Mouse (Mus musculus): ENCODE results near the gene Dok7. TPM values are rescaled to one million over a fixed set of nuclear protein-coding genes. Genes with fewer than 3 reads are reported as not detected.

Gene Dok7
- polyA plus RNA-seq, 1 experiment from 2014 or later: 0.38 TPM

GRCm38 (mm10) chr5:35070314-35070713, 13.7 kb downstream of the Dok7 start:
- H3K4me3 ChIP-seq: no peak overlapping the region
- H3K4me1 ChIP-seq: 0 out of 2 replicates have a peak, but pooled peaks cover 8% of the 10 kb centered on the region
- no peaks in the 10 kb centered on the region for H3K27me3 ChIP-seq (ENCODE audit: poor library complexity, severe bottlenecking)
- H3K9me3 ChIP-seq: no peaks in the 10 kb centered on the region
- 92% methylated on average over 8 of the region's 8 CpGs for WGBS
- no peak for DNase-seq (ENCODE audit: extremely low spot score, low spot score)
- H3K36me3 ChIP-seq (replicated peaks): no peaks in the 10 kb centered on the region
- no peak overlapping the region for H3K27ac ChIP-seq

- Histone ChIP-seq H3K9me3 (no peaks in the 10 kb centered on the region), H3K27ac (no peak overlapping the region; the same call in 1 of the 2 replicates), H3K27me3 (ENCODE audit: poor library complexity, severe bottlenecking) (no peaks in the 10 kb centered on the region), H3K36me3 (replicated peaks) (no peaks in the 10 kb centered on the region), H3K4me3 (no peak overlapping the region), H3K4me1 (0 out of 2 replicates have a peak, but pooled peaks cover 8% of the 10 kb centered on the region)
- WGBS: 76% methylated on average over 7 of the region's 7 CpGs
- no peak for DNase-seq (ENCODE audit: extremely low spot score, low spot score)
Measured at GRCm38 (mm10) chr5:35070953-35071352, 14.4 kb downstream of the Dok7 start.

GRCm38 (mm10) chr5:35071855-35072254, 15.3 kb downstream of the Dok7 start:
- DNase-seq (ENCODE audit: extremely low spot score, low spot score): no peak
- H3K4me3 ChIP-seq: no peak overlapping the region
- H3K27me3 ChIP-seq (ENCODE audit: poor library complexity, severe bottlenecking): no peaks in the 10 kb centered on the region
- no peak overlapping the region for H3K27ac ChIP-seq
- 0 out of 2 replicates have a peak, but pooled peaks cover 8% of the 10 kb centered on the region for H3K4me1 ChIP-seq
- H3K9me3 ChIP-seq: no peaks in the 10 kb centered on the region
- no peaks in the 10 kb centered on the region for H3K36me3 ChIP-seq (replicated peaks)
- WGBS: 92% methylated on average over 6 of the region's 6 CpGs

- DNase-seq (ENCODE audit: extremely low spot score, low spot score): no peak
- WGBS: 89% methylated on average over 11 of the region's 11 CpGs
- no peaks in the 10 kb centered on the region for H3K9me3 ChIP-seq
- H3K4me1 ChIP-seq: 0 out of 2 replicates have a peak, but pooled peaks cover 8% of the 10 kb centered on the region
- H3K36me3 ChIP-seq (replicated peaks): no peaks in the 10 kb centered on the region
- no peak overlapping the region for H3K4me3 ChIP-seq
- no peak overlapping the region for H3K27ac ChIP-seq
- H3K27me3 ChIP-seq (ENCODE audit: poor library complexity, severe bottlenecking): peaks cover 8% of the 10 kb centered on the region
Measured at GRCm38 (mm10) chr5:35073235-35073634, 16.7 kb downstream of the Dok7 start.

GRCm38 (mm10) chr5:35073992-35074391, 17.4 kb downstream of the Dok7 start:
- Histone ChIP-seq H3K4me1 (peaks cover 9% of the 10 kb centered on the region), H3K27me3 (ENCODE audit: poor library complexity, severe bottlenecking) (peaks cover 16% of the 10 kb centered on the region), H3K36me3 (replicated peaks) (no peaks in the 10 kb centered on the region), H3K4me3 (no peak overlapping the region), H3K27ac (peak overlapping the region; percentile 20; the same call in 1 of the 2 replicates), H3K9me3 (no peaks in the 10 kb centered on the region)
- 75% methylated on average over 9 of the region's 9 CpGs for WGBS
- DNase-seq (ENCODE audit: extremely low spot score, low spot score): no peak

- H3K27ac ChIP-seq: no peak overlapping the region
- no peaks in the 10 kb centered on the region for H3K9me3 ChIP-seq
- H3K4me1 ChIP-seq: peaks cover 23% of the 10 kb centered on the region
- no peak for DNase-seq (ENCODE audit: extremely low spot score, low spot score)
- peaks cover 34% of the 10 kb centered on the region for H3K27me3 ChIP-seq (ENCODE audit: poor library complexity, severe bottlenecking)
- no peak overlapping the region for H3K4me3 ChIP-seq
- H3K36me3 ChIP-seq (replicated peaks): no peaks in the 10 kb centered on the region
- 94% methylated on average over 1 of the region's 1 CpGs for WGBS
Measured at GRCm38 (mm10) chr5:35076369-35076768, 19.8 kb downstream of the Dok7 start.

- Histone ChIP-seq H3K4me3 (peak overlapping the region; percentile 2; the same call in 1 of the 2 replicates), H3K36me3 (replicated peaks) (no peaks in the 10 kb centered on the region), H3K27me3 (ENCODE audit: poor library complexity, severe bottlenecking) (peaks cover 34% of the 10 kb centered on the region), H3K27ac (0 out of 2 replicates have a peak overlapping the region, but pooled peaks have one; percentile 5), H3K4me1 (peaks cover 21% of the 10 kb centered on the region), H3K9me3 (no peaks in the 10 kb centered on the region)
- WGBS: 26% methylated on average over 18 of the region's 18 CpGs
- no peak for DNase-seq (ENCODE audit: extremely low spot score, low spot score)
Measured at GRCm38 (mm10) chr5:35079101-35079500, 22.5 kb downstream of the Dok7 start.

GRCm38 (mm10) chr5:35084913-35085312, 28.3 kb downstream of the Dok7 start:
- WGBS: 76% methylated on average over 3 of the region's 3 CpGs
- H3K36me3 ChIP-seq (replicated peaks): no peaks in the 10 kb centered on the region
- H3K9me3 ChIP-seq: no peaks in the 10 kb centered on the region
- H3K4me3 ChIP-seq: no peak overlapping the region
- peaks cover 9% of the 10 kb centered on the region for H3K27me3 ChIP-seq (ENCODE audit: poor library complexity, severe bottlenecking)
- no peak for DNase-seq (ENCODE audit: extremely low spot score, low spot score)
- H3K4me1 ChIP-seq: peaks cover 10% of the 10 kb centered on the region
- H3K27ac ChIP-seq: no peak overlapping the region

- peaks cover 33% of the 10 kb centered on the region for H3K36me3 ChIP-seq (replicated peaks)
- H3K9me3 ChIP-seq: no peaks in the 10 kb centered on the region
- no peak overlapping the region for H3K4me3 ChIP-seq
- 68% methylated on average over 9 of the region's 9 CpGs for whole genome bisulfite sequencing
- DNase-seq (ENCODE audit: extremely low spot score, low spot score): peak; percentile 57
- no peaks in the 10 kb centered on the region for H3K4me1 ChIP-seq
- H3K27ac ChIP-seq: no peak overlapping the region
- no peaks in the 10 kb centered on the region for H3K27me3 ChIP-seq (ENCODE audit: poor library complexity, severe bottlenecking)
Measured at GRCm38 (mm10) chr5:35088785-35089613, 32.4 kb downstream of the Dok7 start.

GRCm38 (mm10) chr5:35089614-35089963, 33.0 kb downstream of the Dok7 start:
- no peak overlapping the region for H3K27ac ChIP-seq
- WGBS: 84% methylated on average over 5 of the region's 5 CpGs
- H3K36me3 ChIP-seq (replicated peaks): peaks cover 37% of the 10 kb centered on the region
- H3K4me3 ChIP-seq: no peak overlapping the region
- H3K9me3 ChIP-seq: no peaks in the 10 kb centered on the region
- no peaks in the 10 kb centered on the region for H3K27me3 ChIP-seq (ENCODE audit: poor library complexity, severe bottlenecking)
- DNase-seq (ENCODE audit: extremely low spot score, low spot score): no peak
- no peaks in the 10 kb centered on the region for H3K4me1 ChIP-seq

GRCm38 (mm10) chr5:35091636-35092035, 35.1 kb downstream of the Dok7 start:
- Histone ChIP-seq H3K27me3 (ENCODE audit: poor library complexity, severe bottlenecking) (no peaks in the 10 kb centered on the region), H3K9me3 (no peaks in the 10 kb centered on the region), H3K27ac (no peak overlapping the region), H3K36me3 (replicated peaks) (peaks cover 58% of the 10 kb centered on the region), H3K4me3 (no peak overlapping the region), H3K4me1 (no peaks in the 10 kb centered on the region)
- no peak for DNase-seq (ENCODE audit: extremely low spot score, low spot score)
- WGBS: 91% methylated on average over 3 of the region's 3 CpGs

- Histone ChIP-seq H3K9me3 (no peaks in the 10 kb centered on the region), H3K27me3 (ENCODE audit: poor library complexity, severe bottlenecking) (0 out of 2 replicates have a peak, but pooled peaks cover 12% of the 10 kb centered on the region), H3K4me1 (peaks cover 31% of the 10 kb centered on the region), H3K36me3 (replicated peaks) (peaks cover 45% of the 10 kb centered on the region), H3K4me3 (no peak overlapping the region), H3K27ac (no peak overlapping the region)
- WGBS: 88% methylated on average over 8 of the region's 8 CpGs
- DNase-seq (ENCODE audit: extremely low spot score, low spot score): no peak
Measured at GRCm38 (mm10) chr5:35103086-35103485, 46.5 kb downstream of the Dok7 start.

- Histone ChIP-seq H3K4me1 (peaks cover 31% of the 10 kb centered on the region), H3K36me3 (replicated peaks) (peaks cover 41% of the 10 kb centered on the region), H3K27ac (no peak overlapping the region), H3K4me3 (0 out of 2 replicates have a peak overlapping the region, but pooled peaks have one; percentile 83), H3K9me3 (no peaks in the 10 kb centered on the region), H3K27me3 (ENCODE audit: poor library complexity, severe bottlenecking) (0 out of 2 replicates have a peak, but pooled peaks cover 12% of the 10 kb centered on the region)
- 77% methylated on average over 2 of the region's 2 CpGs for WGBS
- DNase-seq (ENCODE audit: extremely low spot score, low spot score): no peak
Measured at GRCm38 (mm10) chr5:35103528-35103927, 47.0 kb downstream of the Dok7 start.

Measured in forebrain, embryonic 10.5 days (tissue).